Mouse (Mus musculus): ENCODE measurements around the gene Cd96. TPM values are rescaled to one million over a fixed set of nuclear protein-coding genes. Genes with fewer than 3 reads are reported as not detected.

The Cd96 gene
- polyA plus RNA-seq, 1 experiment from 2014 or later = 0.06 TPM

- H3K4me2 ChIP-seq (ENCODE audit: low read length) = peak overlapping the region; percentile 87
- H3K4me1 ChIP-seq (ENCODE audit: control insufficient read depth, insufficient read depth, low read depth, low read length) = peaks cover 10% of the 10 kb centered on the region
- 59% methylated on average over 5 of the region's 5 CpGs for WGBS
- 0 out of 2 replicates have a peak overlapping the region, but pooled peaks have one; percentile 8 for H3K9ac ChIP-seq (ENCODE audit: low read depth, low read length)
- H3K4me3 ChIP-seq (ENCODE audit: low read length) = peak overlapping the region; percentile 72
- H3K27me3 ChIP-seq (replicated peaks; ENCODE audit: control insufficient read depth, insufficient read depth, low read length) = no peaks in the 10 kb centered on the region
- H3K36me3 ChIP-seq (ENCODE audit: control insufficient read depth, insufficient read depth, low read length) = no peaks in the 10 kb centered on the region
- H3K9me3 ChIP-seq (ENCODE audit: control insufficient read depth, low read length) = no peaks in the 10 kb centered on the region
- H3K27ac ChIP-seq (ENCODE audit: low read depth, low read length) = no peak overlapping the region
- ATAC-seq = no peak
Observed at GRCm38 (mm10) chr16:46008036-46008605, 111.9 kb downstream of the Cd96 start.

DNA sequence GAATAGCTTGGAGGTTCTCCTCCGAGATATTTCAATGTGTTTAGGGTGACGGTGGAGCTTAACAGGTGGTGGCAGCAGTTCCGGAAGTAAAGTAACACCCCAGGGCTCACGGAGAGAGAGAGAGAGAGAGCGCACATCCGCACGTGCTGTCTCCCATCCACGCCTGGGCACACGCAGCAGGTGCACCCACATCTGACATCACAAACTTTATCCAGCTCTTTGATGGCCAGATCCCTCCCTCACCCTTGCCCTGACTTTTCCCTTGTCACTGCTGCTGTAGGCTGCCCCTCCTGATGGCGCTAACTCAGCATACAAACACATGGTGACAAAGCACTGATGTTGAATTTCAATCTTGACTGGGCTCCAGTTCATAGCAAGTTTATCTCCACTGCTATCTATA, 113.8 kb downstream of the Cd96 start:
- peaks cover 10% of the 10 kb centered on the region for H3K4me1 ChIP-seq (ENCODE audit: control insufficient read depth, insufficient read depth, low read depth, low read length)
- H3K9ac ChIP-seq (ENCODE audit: low read depth, low read length) = no peak overlapping the region
- no peak overlapping the region for H3K27ac ChIP-seq (ENCODE audit: low read depth, low read length)
- H3K9me3 ChIP-seq (ENCODE audit: control insufficient read depth, low read length) = no peaks in the 10 kb centered on the region
- H3K36me3 ChIP-seq (ENCODE audit: control insufficient read depth, insufficient read depth, low read length) = no peaks in the 10 kb centered on the region
- no peaks in the 10 kb centered on the region for H3K27me3 ChIP-seq (replicated peaks; ENCODE audit: control insufficient read depth, insufficient read depth, low read length)
- WGBS = 85% methylated on average over 10 of the region's 10 CpGs
- no peak overlapping the region; the same call in 1 of the 2 replicates for H3K4me2 ChIP-seq (ENCODE audit: low read length)
- H3K4me3 ChIP-seq (ENCODE audit: low read length) = no peak overlapping the region
- ATAC-seq = no peak

- no peak for ATAC-seq
- Histone ChIP-seq H3K9ac (ENCODE audit: low read depth, low read length) (no peak overlapping the region), H3K27ac (ENCODE audit: low read depth, low read length) (no peak overlapping the region), H3K4me3 (ENCODE audit: low read length) (no peak overlapping the region), H3K27me3 (replicated peaks; ENCODE audit: control insufficient read depth, insufficient read depth, low read length) (no peaks in the 10 kb centered on the region), H3K4me2 (ENCODE audit: low read length) (no peak overlapping the region), H3K9me3 (ENCODE audit: control insufficient read depth, low read length) (no peaks in the 10 kb centered on the region), H3K4me1 (ENCODE audit: control insufficient read depth, insufficient read depth, low read depth, low read length) (no peaks in the 10 kb centered on the region), H3K36me3 (ENCODE audit: control insufficient read depth, insufficient read depth, low read length) (no peaks in the 10 kb centered on the region)
- WGBS = 80% methylated on average over 10 of the region's 10 CpGs
Observed at GRCm38 (mm10) chr16:46001550-46002166, 118.4 kb downstream of the Cd96 start.

- ATAC-seq = no peak
- no peaks in the 10 kb centered on the region for H3K27me3 ChIP-seq (replicated peaks; ENCODE audit: control insufficient read depth, insufficient read depth, low read length)
- no peak overlapping the region for H3K4me2 ChIP-seq (ENCODE audit: low read length)
- no peak overlapping the region for H3K4me3 ChIP-seq (ENCODE audit: low read length)
- no peak overlapping the region for H3K9ac ChIP-seq (ENCODE audit: low read depth, low read length)
- H3K36me3 ChIP-seq (ENCODE audit: control insufficient read depth, insufficient read depth, low read length) = no peaks in the 10 kb centered on the region
- no peak overlapping the region for H3K27ac ChIP-seq (ENCODE audit: low read depth, low read length)
- H3K9me3 ChIP-seq (ENCODE audit: control insufficient read depth, low read length) = no peaks in the 10 kb centered on the region
- no peaks in the 10 kb centered on the region for H3K4me1 ChIP-seq (ENCODE audit: control insufficient read depth, insufficient read depth, low read depth, low read length)
- WGBS = 84% methylated on average over 3 of the region's 3 CpGs
Observed at GRCm38 (mm10) chr16:46000976-46001375, 119.1 kb downstream of the Cd96 start.

GRCm38 (mm10) chr16:45999374-46000191, 120.5 kb downstream of the Cd96 start:
- Histone ChIP-seq H3K9me3 (ENCODE audit: control insufficient read depth, low read length) (no peaks in the 10 kb centered on the region), H3K4me3 (ENCODE audit: low read length) (no peak overlapping the region), H3K9ac (ENCODE audit: low read depth, low read length) (no peak overlapping the region), H3K36me3 (ENCODE audit: control insufficient read depth, insufficient read depth, low read length) (no peaks in the 10 kb centered on the region), H3K27ac (ENCODE audit: low read depth, low read length) (no peak overlapping the region), H3K27me3 (replicated peaks; ENCODE audit: control insufficient read depth, insufficient read depth, low read length) (no peaks in the 10 kb centered on the region), H3K4me2 (ENCODE audit: low read length) (no peak overlapping the region), H3K4me1 (ENCODE audit: control insufficient read depth, insufficient read depth, low read depth, low read length) (no peaks in the 10 kb centered on the region)
- peak; percentile 74 for ATAC-seq
- WGBS = 27% methylated on average over 10 of the region's 10 CpGs

GRCm38 (mm10) chr16:45998231-45998630, 121.8 kb downstream of the Cd96 start:
- Histone ChIP-seq H3K4me1 (ENCODE audit: control insufficient read depth, insufficient read depth, low read depth, low read length) (no peaks in the 10 kb centered on the region), H3K9me3 (ENCODE audit: control insufficient read depth, low read length) (no peaks in the 10 kb centered on the region), H3K27me3 (replicated peaks; ENCODE audit: control insufficient read depth, insufficient read depth, low read length) (no peaks in the 10 kb centered on the region), H3K9ac (ENCODE audit: low read depth, low read length) (no peak overlapping the region), H3K4me3 (ENCODE audit: low read length) (no peak overlapping the region), H3K36me3 (ENCODE audit: control insufficient read depth, insufficient read depth, low read length) (no peaks in the 10 kb centered on the region), H3K4me2 (ENCODE audit: low read length) (no peak overlapping the region), H3K27ac (ENCODE audit: low read depth, low read length) (no peak overlapping the region)
- no peak for ATAC-seq
- 84% methylated on average over 7 of the region's 7 CpGs for WGBS

- 50% methylated on average over 10 of the region's 10 CpGs for WGBS
- H3K27ac ChIP-seq (ENCODE audit: low read depth, low read length) = no peak overlapping the region
- H3K4me2 ChIP-seq (ENCODE audit: low read length) = no peak overlapping the region
- no peak overlapping the region for H3K4me3 ChIP-seq (ENCODE audit: low read length)
- H3K36me3 ChIP-seq (ENCODE audit: control insufficient read depth, insufficient read depth, low read length) = no peaks in the 10 kb centered on the region
- H3K9me3 ChIP-seq (ENCODE audit: control insufficient read depth, low read length) = no peaks in the 10 kb centered on the region
- H3K27me3 ChIP-seq (replicated peaks; ENCODE audit: control insufficient read depth, insufficient read depth, low read length) = no peaks in the 10 kb centered on the region
- no peak overlapping the region for H3K9ac ChIP-seq (ENCODE audit: low read depth, low read length)
- no peak for ATAC-seq
- H3K4me1 ChIP-seq (ENCODE audit: control insufficient read depth, insufficient read depth, low read depth, low read length) = no peaks in the 10 kb centered on the region
Observed at GRCm38 (mm10) chr16:45990901-45991676, 129.0 kb downstream of the Cd96 start.

- WGBS = 56% methylated on average over 1 of the region's 1 CpGs
Observed at GRCm38 (mm10) chr16:45986236-45986635, 133.8 kb downstream of the Cd96 start.

More at GRCm38 (mm10) chr16:45986236-45986635, 133.8 kb downstream of the Cd96 start:
- H3K4me2 ChIP-seq (ENCODE audit: low read length) = no peak overlapping the region
- H3K27me3 ChIP-seq (replicated peaks; ENCODE audit: control insufficient read depth, insufficient read depth, low read length) = no peaks in the 10 kb centered on the region
- no peak overlapping the region for H3K9ac ChIP-seq (ENCODE audit: low read depth, low read length)
- H3K36me3 ChIP-seq (ENCODE audit: control insufficient read depth, insufficient read depth, low read length) = no peaks in the 10 kb centered on the region
- no peak for ATAC-seq
- H3K9me3 ChIP-seq (ENCODE audit: control insufficient read depth, low read length) = no peaks in the 10 kb centered on the region
- H3K4me1 ChIP-seq (ENCODE audit: control insufficient read depth, insufficient read depth, low read depth, low read length) = peaks cover 3% of the 10 kb centered on the region; the same call in 1 of the 2 replicates
- H3K4me3 ChIP-seq (ENCODE audit: low read length) = no peak overlapping the region
- no peak overlapping the region for H3K27ac ChIP-seq (ENCODE audit: low read depth, low read length)

Data from hindbrain, embryonic 16.5 days (tissue).